Mouse (Mus musculus) limb, embryonic 14.5 days (tissue): ENCODE measurements around the gene Erh. TPM values are rescaled to one million over a fixed set of nuclear protein-coding genes. Genes with fewer than 3 reads are reported as not detected.
A peak's percentile ranks its signal among the peaks of the same experiment; 100 is the strongest.

Experiments
- ATAC-seq: fragments of 200-750 bp; cut with Nextera tagmentation; 2 replicates; pipeline ENCODE4 v1.8.0; 2017; ENCODE audit warnings: low read depth, moderate number of reproducible peaks, moderate TSS enrichment; ENCODE audit not compliant: low FRiP score
- DNase-seq: peaks from one replicate; pipeline ENCODE4 v3.0.0-alpha.2; 2015; ENCODE audit warnings: low spot score
- H3K27ac ChIP-seq: fragments of 300-500 bp; sonication (generic); replicated peaks from 2 replicates; pipeline ENCODE4 v1.5.1; 2014; ENCODE audit warnings: low read depth, mild to moderate bottlenecking, low read length, moderate library complexity, mixed read lengths
- H3K27me3 ChIP-seq: fragments of 300-500 bp; sonication (generic); 2 replicates; pipeline ENCODE4 v1.6.1; 2014; ENCODE audit warnings: low read length, mixed read lengths; ENCODE audit not compliant: control insufficient read depth, insufficient read depth
- H3K36me3 ChIP-seq: fragments of 300-500 bp; sonication (generic); 2 replicates; pipeline ENCODE4 v1.6.1; 2014; ENCODE audit warnings: mild to moderate bottlenecking, low read length, moderate library complexity, mixed read lengths; ENCODE audit not compliant: control insufficient read depth, insufficient read depth
- H3K4me1 ChIP-seq: fragments of 300-500 bp; sonication (generic); 2 replicates; pipeline ENCODE4 v1.6.1; 2014; ENCODE audit warnings: antibody characterized with exemption, low read length, mixed read lengths; ENCODE audit not compliant: control insufficient read depth, insufficient read depth
- H3K4me2 ChIP-seq: fragments of 300-500 bp; sonication (generic); replicated peaks from 2 replicates; pipeline ENCODE4 v1.6.1; 2014; ENCODE audit warnings: low read depth, mild to moderate bottlenecking, low read length, moderate library complexity; ENCODE audit not compliant: severe bottlenecking
- H3K4me3 ChIP-seq: fragments of 300-500 bp; sonication (generic); replicated peaks from 2 replicates; pipeline ENCODE4 v1.5.1; 2014; ENCODE audit warnings: low read length
- H3K9ac ChIP-seq: fragments of 300-500 bp; sonication (generic); 2 replicates; pipeline ENCODE4 v1.6.1; 2014; ENCODE audit warnings: mild to moderate bottlenecking, low read depth, low read length, moderate library complexity; ENCODE audit not compliant: severe bottlenecking
- H3K9me3 ChIP-seq: fragments of 300-500 bp; sonication (generic); 2 replicates; pipeline ENCODE4 v1.6.1; 2016; ENCODE audit warnings: low read length; ENCODE audit not compliant: control insufficient read depth
- POLR2A ChIP-seq: fragments of 200-500 bp; IDR thresholded peaks from 2 replicates; pipeline ENCODE4 v1.8.0; 2012; ENCODE audit warnings: inconsistent platforms, mild to moderate bottlenecking, moderate library complexity, borderline replicate concordance; ENCODE audit not compliant: insufficient read depth, insufficient read length; ENCODE audit errors: extremely low read depth
- WGBS: fragments of 180-500 bp; shearing (Covaris S2); extraction: QIAGEN DNeasy Blood & Tissue Kit; methylation state at CpG from one replicate; pipeline ENCODE4 v1.1.7; 2014; 5-methylcytosine and 5-hydroxymethylcytosine counted together
- polyA plus RNA-seq, 2 experiments: library from polyadenylated mRNA; depleted of rRNA in 1 of 2; stranded (reverse) in 1 of 2; unstranded in 1 of 2; fragments of >200 nt; fragmentation: Nextera tagmentation in 1 of 2; extraction: Ambion mirVana in 1 of 2; gene quantifications; 2 replicates each; pipeline versions ENCODE4 v1.2.1 to v1.2.3; 2012 to 2014

Gene Erh
- polyA plus RNA-seq, 2 experiments = 285 to 355 TPM

DNA sequence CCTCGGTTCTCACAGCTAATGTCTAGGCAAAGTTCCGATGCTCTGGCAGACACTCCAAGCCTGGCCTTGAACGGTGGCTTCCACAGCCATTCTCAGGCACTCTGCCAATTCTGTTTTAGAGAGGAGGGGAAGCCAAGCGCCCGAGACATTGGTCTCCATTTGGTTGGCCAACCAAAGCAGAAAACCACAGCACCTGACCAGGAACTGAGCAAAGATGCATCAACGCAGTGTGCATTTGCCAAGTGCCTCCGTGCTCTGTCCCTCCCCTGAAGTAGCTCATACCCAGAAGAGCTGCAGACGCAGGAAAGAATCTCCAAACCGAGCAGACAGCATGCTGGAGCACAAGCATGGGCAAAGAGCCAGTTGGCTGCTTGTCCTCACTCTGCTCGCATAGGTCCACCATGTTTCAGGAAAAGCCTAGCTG lies 43.7 kb upstream of the Erh start:
- no peak overlapping the region for H3K4me3 ChIP-seq
- no peak overlapping the region for H3K9ac ChIP-seq
- H3K4me1 ChIP-seq = peaks cover 6% of the 10 kb centered on the region; the same call in 1 of the 2 replicates
- H3K4me2 ChIP-seq = no peak overlapping the region
- no peak overlapping the region for H3K27ac ChIP-seq
- H3K36me3 ChIP-seq = no peaks in the 10 kb centered on the region
- H3K27me3 ChIP-seq = peaks cover 23% of the 10 kb centered on the region
- 63% methylated on average over 10 of the region's 10 CpGs for WGBS
- no peaks in the 10 kb centered on the region for H3K9me3 ChIP-seq
- ATAC-seq (0 out of 2 replicates have a peak, but pooled peaks have one; percentile 50), DNase-seq (peak; percentile 84)
- TF ChIP-seq POLR2A = no peak

DNA sequence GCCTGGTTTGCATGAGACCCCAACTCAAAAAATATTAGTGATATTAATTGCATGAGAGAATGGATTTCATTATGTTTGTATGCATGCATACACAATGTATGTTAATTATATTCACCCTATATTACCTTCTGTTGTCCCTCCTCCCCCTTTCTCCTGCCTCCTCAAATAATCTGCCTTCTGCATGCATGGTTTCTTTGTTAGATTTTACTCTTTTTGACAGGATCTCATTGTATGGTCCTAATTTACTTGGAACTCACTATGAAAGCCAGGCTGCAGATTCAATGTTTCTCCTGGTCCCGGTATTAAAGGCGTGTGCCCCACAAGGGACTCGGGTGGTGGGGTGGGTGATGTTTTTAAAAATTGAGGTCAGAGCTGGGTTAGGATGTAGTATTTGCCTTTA lies 40.2 kb upstream of the Erh start:
- TF ChIP-seq POLR2A = no peak
- no peak for ATAC-seq
- WGBS = 89% methylated on average over 3 of the region's 3 CpGs

GRCm38 (mm10) chr12:80683554-80683953 lies 39.4 kb upstream of the Erh start:
- 86% methylated on average over 3 of the region's 3 CpGs for WGBS
- Histone ChIP-seq H3K27ac (no peak overlapping the region), H3K27me3 (no peaks in the 10 kb centered on the region), H3K9ac (no peak overlapping the region), H3K4me3 (no peak overlapping the region), H3K4me2 (no peak overlapping the region), H3K4me1 (no peaks in the 10 kb centered on the region), H3K36me3 (peaks cover 15% of the 10 kb centered on the region), H3K9me3 (no peaks in the 10 kb centered on the region)
- TF ChIP-seq POLR2A = no peak
- no peak for DNase-seq
- no peak for ATAC-seq

More for the DNA sequence above, 40.2 kb upstream of the Erh start:
- no peak overlapping the region for H3K4me3 ChIP-seq
- H3K4me1 ChIP-seq = no peaks in the 10 kb centered on the region
- no peak overlapping the region for H3K4me2 ChIP-seq
- H3K9me3 ChIP-seq = no peaks in the 10 kb centered on the region
- no peak overlapping the region for H3K27ac ChIP-seq
- H3K27me3 ChIP-seq = no peaks in the 10 kb centered on the region
- DNase-seq = no peak
- peaks cover 10% of the 10 kb centered on the region for H3K36me3 ChIP-seq
- H3K9ac ChIP-seq = no peak overlapping the region

DNA sequence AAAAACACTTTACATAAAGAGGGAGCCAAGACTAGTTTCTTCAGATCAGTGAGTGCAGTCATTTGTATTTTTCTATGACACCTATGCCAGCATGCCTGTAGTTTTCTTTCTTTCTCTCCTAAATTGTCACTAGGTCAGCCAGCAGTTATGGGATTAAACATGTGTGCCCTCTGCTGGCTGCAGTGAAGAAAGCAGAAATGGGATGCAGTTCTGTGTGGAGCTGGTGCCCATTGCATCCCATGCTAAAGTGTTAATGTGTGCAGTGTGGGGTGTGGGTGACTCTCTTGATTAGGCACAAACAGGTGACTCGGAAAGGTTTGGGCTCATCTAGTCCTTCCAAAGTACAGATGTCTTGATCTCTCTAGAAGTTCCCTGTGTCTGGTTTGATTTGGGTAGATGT lies 37.2 kb upstream of the Erh start:
- Histone ChIP-seq H3K4me2 (no peak overlapping the region), H3K4me1 (no peaks in the 10 kb centered on the region), H3K9me3 (no peaks in the 10 kb centered on the region), H3K27ac (no peak overlapping the region), H3K27me3 (no peaks in the 10 kb centered on the region), H3K9ac (no peak overlapping the region), H3K4me3 (no peak overlapping the region), H3K36me3 (peaks cover 27% of the 10 kb centered on the region)
- DNase-seq (peak; percentile 27), ATAC-seq (no peak)
- WGBS = 75% methylated on average over 1 of the region's 1 CpGs
- no peak for TF ChIP-seq POLR2A

GRCm38 (mm10) chr12:80673170-80673569 lies 29.0 kb upstream of the Erh start:
- Histone ChIP-seq H3K27me3 (no peaks in the 10 kb centered on the region), H3K4me2 (no peak overlapping the region), H3K27ac (no peak overlapping the region), H3K9ac (no peak overlapping the region), H3K4me3 (no peak overlapping the region), H3K4me1 (no peaks in the 10 kb centered on the region), H3K36me3 (peaks cover 44% of the 10 kb centered on the region), H3K9me3 (no peaks in the 10 kb centered on the region)
- DNase-seq = peak; percentile 62
- WGBS = 13% methylated on average over 3 of the region's 3 CpGs
- no peak for TF ChIP-seq POLR2A
- no peak; the same call in 1 of the 2 replicates for ATAC-seq

GRCm38 (mm10) chr12:80668391-80668790 lies 24.2 kb upstream of the Erh start:
- H3K9ac ChIP-seq = no peak overlapping the region
- peaks cover 35% of the 10 kb centered on the region for H3K36me3 ChIP-seq
- no peak overlapping the region for H3K27ac ChIP-seq
- no peak overlapping the region for H3K4me2 ChIP-seq
- no peak overlapping the region for H3K4me3 ChIP-seq
- TF ChIP-seq POLR2A = no peak
- no peak for ATAC-seq
- no peaks in the 10 kb centered on the region for H3K27me3 ChIP-seq
- no peaks in the 10 kb centered on the region for H3K9me3 ChIP-seq
- WGBS = 89% methylated on average over 2 of the region's 2 CpGs
- no peaks in the 10 kb centered on the region for H3K4me1 ChIP-seq
- no peak for DNase-seq
